21 mouse cellular contexts compared by ENCODE assay signal in genomic region chr15:3429417-3429816, GRCm38 (mm10).
DNase-seq lines count a peak whose midpoint lies in the region; ATAC-seq and TF ChIP-seq lines count a peak whose summit lies in the region.
"Had no signal": no experiment of that assay in that cellular context is flagged by ENCODE, and none has a peak within 500 bp of the region (broad histone marks: within the 10 kb centered on the region; RNA-seq: fewer than 3 reads in every experiment).

No protein-coding gene starts in this region.

- no peak for DNase-seq in kidney, postnatal 14 days
- DNase-seq in 3T3-L1 (ENCODE audit: low read depth, low spot score) (peak; percentile 35), 416B (ENCODE audit: low read depth) (peak; percentile 39)
- peak; percentile 74 for DNase-seq in gonadal fat pad, adult 2 months (ENCODE audit: low read depth)
- DNase-seq in thymus, adult 2 months: no peak
- DNase-seq in gastrocnemius, postnatal 36 days: no peak
- DNase-seq: cerebellum, adult 18-20 months; cerebellum, adult 9-11 months; cerebellum, postnatal 36 days; gastrocnemius, postnatal 25 days; heart, adult 18-20 months; heart, postnatal 10 days had no signal

- no peak overlapping the region for H3K9ac ChIP-seq in kidney, embryonic 15.5 days
- H3K9ac ChIP-seq: forebrain, embryonic 12.5 days; hindbrain, embryonic 13.5 days had no signal

- no peaks in the 10 kb centered on the region for H3K27me3 ChIP-seq in kidney, embryonic 15.5 days
- H3K27me3 ChIP-seq in thymus, adult 2 months (ENCODE audit: control insufficient read depth, insufficient read depth, low read length): no peaks in the 10 kb centered on the region
- H3K27me3 ChIP-seq: CH12.LX; forebrain, embryonic 12.5 days; hindbrain, embryonic 13.5 days; Patski had no signal

- no peaks in the 10 kb centered on the region for H3K9me3 ChIP-seq in kidney, embryonic 15.5 days (replicated peaks)
- H3K9me3 ChIP-seq: forebrain, embryonic 12.5 days; heart, embryonic 10.5 days; hindbrain, embryonic 13.5 days had no signal

- no peak overlapping the region for H3K4me2 ChIP-seq in kidney, embryonic 15.5 days
- H3K4me2 ChIP-seq: forebrain, embryonic 12.5 days; hindbrain, embryonic 13.5 days had no signal

- no peak for TF ChIP-seq POLR2A in thymus, adult 2 months (IDR thresholded peaks at IDR 0.05; ENCODE audit: control insufficient read depth, extremely low read depth, insufficient read depth, low read length, poor library complexity)

- H3K27ac ChIP-seq in kidney, embryonic 15.5 days: 0 out of 2 replicates have a peak overlapping the region, but pooled peaks have one; percentile 22
- no peak overlapping the region for H3K27ac ChIP-seq in thymus, adult 2 months (ENCODE audit: control insufficient read depth, insufficient read depth, low read length)
- H3K27ac ChIP-seq: forebrain, embryonic 12.5 days; heart, embryonic 10.5 days; hindbrain, embryonic 13.5 days; hindbrain, postnatal 0 days had no signal

- intact Hi-C loops in gastrocnemius, postnatal 36 days (cut with DNase I): no loop called here

- TF ChIP-seq CTCF in thymus, adult 2 months (IDR thresholded peaks at IDR 0.05; ENCODE audit: borderline replicate concordance, control insufficient read depth, extremely low read depth, insufficient read depth, low read length, poor library complexity): no peak

- H3K4me1 ChIP-seq in kidney, embryonic 15.5 days: peaks cover 17% of the 10 kb centered on the region
- H3K4me1 ChIP-seq in thymus, adult 2 months (replicated peaks; ENCODE audit: control insufficient read depth, insufficient read depth, low read length): no peaks in the 10 kb centered on the region
- H3K4me1 ChIP-seq: forebrain, embryonic 12.5 days; hindbrain, embryonic 13.5 days had no signal

- no peaks in the 10 kb centered on the region for H3K36me3 ChIP-seq in kidney, embryonic 15.5 days
- no peaks in the 10 kb centered on the region for H3K36me3 ChIP-seq in thymus, adult 2 months (ENCODE audit: control insufficient read depth, insufficient read depth, low read length)
- H3K36me3 ChIP-seq: forebrain, embryonic 12.5 days; heart, embryonic 10.5 days; hindbrain, embryonic 13.5 days had no signal

- ATAC-seq in kidney, embryonic 15.5 days (replicated peaks; ENCODE audit: low FRiP score): peak; percentile 82
- ATAC-seq: activated CD4-positive, CD25-positive, alpha-beta regulatory T cell, adult 4 months; forebrain, embryonic 16.5 days; Patski had no signal

- H3K4me3 ChIP-seq in kidney, embryonic 15.5 days (replicated peaks): no peak overlapping the region
- H3K4me3 ChIP-seq in thymus, adult 2 months (ENCODE audit: control insufficient read depth, insufficient read depth, low read length): no peak overlapping the region
- H3K4me3 ChIP-seq: forebrain, embryonic 12.5 days; heart, embryonic 10.5 days; hindbrain, embryonic 13.5 days had no signal

Comparison
In these comparisons a context has a peak if more than half of its experiments do, and no peak if none do; other contexts are left out.
1. DNase-seq: peak in 3T3-L1 (single experiment), 416B (single experiment) and gonadal fat pad, adult 2 months (single experiment); none in kidney, postnatal 14 days (single experiment), thymus, adult 2 months (single experiment) and gastrocnemius, postnatal 36 days (0 of 2).